Mouse (Mus musculus) liver, adult 2 months (tissue): ENCODE measurements at regions not wholly inside any gene's neighbourhood (a gene's known extent, or its start where the extent isn't known, plus 50 kb on each side); places are given as distances from the start of the nearest gene placed in this dataset.

ENCODE experiments used
- DNase-seq: peaks from one replicate; pipeline ENCODE4 v3.0.0-alpha.2; 2011; ENCODE audit warnings: low read depth, low spot score; ENCODE audit errors: extremely low read depth
- H3K27ac ChIP-seq: fragments of 200-500 bp; replicated peaks from 2 replicates; pipeline ENCODE4 v1.5.1; 2012; ENCODE audit warnings: low read depth, mild to moderate bottlenecking, control low read depth, inconsistent platforms, low read length; ENCODE audit not compliant: insufficient read depth
- H3K27me3 ChIP-seq: fragments of 200-500 bp; 2 replicates; pipeline ENCODE4 v1.6.1; 2012; ENCODE audit warnings: mild to moderate bottlenecking, moderate library complexity, low read length, inconsistent platforms; ENCODE audit not compliant: control insufficient read depth, insufficient read depth
- H3K36me3 ChIP-seq: fragments of 200-500 bp; 2 replicates; pipeline ENCODE4 v1.6.1; 2012; ENCODE audit warnings: low read length, inconsistent platforms; ENCODE audit not compliant: control insufficient read depth, insufficient read depth
- H3K4me1 ChIP-seq: fragments of 200-500 bp; 2 replicates; pipeline ENCODE4 v1.6.1; 2011; ENCODE audit warnings: low read length; ENCODE audit not compliant: control insufficient read depth, insufficient read depth
- H3K4me3 ChIP-seq: fragments of 200-500 bp; 2 replicates; pipeline ENCODE4 v1.5.1; 2011; ENCODE audit warnings: low read depth, mild to moderate bottlenecking, control low read depth, low read length, moderate library complexity; ENCODE audit not compliant: insufficient read depth
- H3K79me2 ChIP-seq: fragments of 200-500 bp; 2 replicates; pipeline ENCODE4 v1.6.1; 2012; ENCODE audit warnings: inconsistent platforms, mild to moderate bottlenecking, low read length, moderate library complexity; ENCODE audit not compliant: control insufficient read depth, insufficient read depth
- H3K9ac ChIP-seq: fragments of 200-500 bp; 2 replicates; pipeline ENCODE4 v1.6.1; 2012; ENCODE audit warnings: low read depth, mild to moderate bottlenecking, control low read depth, inconsistent platforms, low read length
- CTCF ChIP-seq: fragments of 200-500 bp; IDR thresholded peaks from 2 replicates; pipeline ENCODE4 v1.5.1; 2011; ENCODE audit warnings: low read depth, low read length, control low read depth
- POLR2A ChIP-seq: fragments of 200-500 bp; IDR thresholded peaks from 2 replicates; pipeline ENCODE4 v1.6.1; 2011; ENCODE audit warnings: low read length, control low read depth; ENCODE audit not compliant: insufficient read depth; ENCODE audit errors: extremely low read depth
- WGBS: fragments of 180-500 bp; shearing (Covaris S2); methylation state at CpG from one replicate; pipeline ENCODE4 v1.1.7; 2018; 5-methylcytosine and 5-hydroxymethylcytosine counted together

DNA sequence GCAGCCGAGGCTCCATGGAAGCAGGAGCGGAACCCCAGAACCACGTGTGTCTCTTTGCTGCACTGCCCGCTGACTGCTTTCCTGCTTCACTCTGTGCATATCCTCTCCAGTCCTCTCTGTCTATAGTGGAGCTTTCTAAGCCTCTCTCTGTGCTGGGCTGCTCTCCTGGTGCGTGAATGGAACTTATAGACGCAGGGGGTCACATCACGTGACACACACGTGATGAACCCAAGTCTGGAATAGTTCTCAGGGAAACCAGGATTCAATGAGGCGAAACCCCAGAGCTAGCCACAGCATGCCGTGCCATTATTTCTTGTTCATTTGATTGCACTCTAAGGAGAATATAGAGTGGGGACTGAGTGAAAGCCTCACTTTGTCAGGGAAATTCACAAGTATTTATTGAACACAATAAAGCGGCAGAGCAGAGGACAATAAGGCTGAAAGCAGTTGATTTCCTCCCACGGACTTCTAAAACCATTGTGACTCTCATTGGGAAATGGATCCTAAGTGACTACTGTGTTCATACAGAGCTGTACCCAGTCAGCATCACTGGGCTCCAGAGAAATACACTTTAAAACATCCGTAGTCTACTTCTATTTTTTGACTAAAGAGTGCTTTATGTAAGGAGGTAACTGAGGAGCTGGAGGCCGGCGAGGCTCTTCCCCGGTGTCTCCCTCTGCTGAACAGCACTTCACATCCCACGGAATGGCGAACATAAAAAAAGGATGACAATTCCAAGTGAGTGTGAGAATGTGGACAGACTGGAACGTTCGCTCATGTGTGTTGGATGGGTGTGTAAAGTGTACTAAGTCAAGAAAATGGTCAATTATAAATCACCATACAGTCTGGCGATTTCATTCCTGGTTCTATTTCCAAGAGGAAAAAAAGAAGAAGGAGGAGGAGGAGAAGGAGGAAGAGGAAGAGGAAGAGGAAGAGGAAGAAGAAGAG lies 116.5 kb upstream of the Cpsf6 start:
- 90% methylated on average over 21 of the region's 21 CpGs for WGBS
- H3K9ac ChIP-seq, result no peak overlapping the region
- H3K79me2 ChIP-seq, result no peaks in the 10 kb centered on the region
- DNase-seq, result no peak
- H3K27ac ChIP-seq, result no peak overlapping the region
- no peaks in the 10 kb centered on the region for H3K36me3 ChIP-seq
- TF ChIP-seq CTCF (no peak), POLR2A (no peak)
- no peak overlapping the region for H3K4me3 ChIP-seq
- no peaks in the 10 kb centered on the region; the same call in 1 of the 2 replicates for H3K4me1 ChIP-seq
- H3K27me3 ChIP-seq, result no peaks in the 10 kb centered on the region

DNA sequence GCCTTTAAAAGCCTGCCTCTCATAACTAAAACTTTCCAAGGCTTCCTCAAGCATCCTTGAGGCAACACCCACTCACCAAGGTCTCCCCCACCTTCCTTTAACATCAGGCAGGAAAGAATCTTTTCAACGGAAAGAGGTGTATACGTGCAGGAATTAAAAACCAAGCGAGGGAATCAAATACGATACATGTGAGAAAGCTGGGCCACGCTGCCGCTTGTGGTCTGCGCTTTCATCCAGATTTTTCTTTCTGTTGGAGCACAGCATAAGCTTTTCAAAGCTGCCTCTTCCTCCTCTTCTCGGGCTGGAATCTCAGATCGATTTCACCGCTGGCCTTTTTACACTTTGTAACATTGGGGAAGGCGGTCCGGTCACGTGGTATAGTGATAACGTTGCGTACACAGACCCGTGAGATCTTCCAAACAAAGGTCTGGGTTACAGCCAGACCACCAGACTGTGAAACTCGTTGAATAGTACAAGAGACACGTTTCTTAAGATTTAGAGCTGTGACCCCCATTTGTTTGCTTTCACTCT lies 114.4 kb upstream of the Cpsf6 start:
- Histone ChIP-seq H3K79me2 (no peaks in the 10 kb centered on the region), H3K4me3 (peak overlapping the region; percentile 52), H3K36me3 (no peaks in the 10 kb centered on the region), H3K27ac (peak overlapping the region; percentile 33), H3K27me3 (no peaks in the 10 kb centered on the region), H3K9ac (peak overlapping the region; percentile 39), H3K4me1 (no peaks in the 10 kb centered on the region; the same call in 1 of the 2 replicates)
- whole genome bisulfite sequencing, result 7% methylated on average over 18 of the region's 18 CpGs
- TF ChIP-seq POLR2A (no peak), CTCF (no peak)
- peak; percentile 81 for DNase-seq

DNA sequence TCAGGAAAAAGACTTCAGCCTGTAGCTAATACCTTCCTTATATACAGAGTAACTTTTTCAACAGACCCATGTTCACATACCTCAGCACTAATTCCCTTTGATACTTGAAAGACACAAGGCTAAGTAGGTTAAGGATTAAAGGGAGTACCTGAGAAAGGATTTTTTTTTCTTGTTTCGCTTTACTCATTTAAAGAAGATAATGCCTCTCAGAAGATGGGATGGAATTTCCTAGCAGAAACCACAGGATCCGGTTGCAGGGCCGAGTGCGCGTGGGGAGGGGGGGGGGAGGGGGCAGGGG lies 114.0 kb upstream of the Cpsf6 start:
- no peak overlapping the region for H3K9ac ChIP-seq
- no peak overlapping the region for H3K27ac ChIP-seq
- no peaks in the 10 kb centered on the region for H3K79me2 ChIP-seq
- H3K4me1 ChIP-seq, result no peaks in the 10 kb centered on the region; the same call in 1 of the 2 replicates
- 27% methylated on average over 1 of the region's 5 CpGs for WGBS
- no peaks in the 10 kb centered on the region for H3K27me3 ChIP-seq
- TF ChIP-seq POLR2A (no peak), CTCF (no peak)
- no peaks in the 10 kb centered on the region for H3K36me3 ChIP-seq
- DNase-seq, result no peak
- H3K4me3 ChIP-seq, result no peak overlapping the region

GRCm38 (mm10) chr10:117493091-117493823 lies 113.4 kb upstream of the Cpsf6 start:
- Histone ChIP-seq H3K27ac (no peak overlapping the region), H3K36me3 (no peaks in the 10 kb centered on the region), H3K9ac (no peak overlapping the region), H3K27me3 (no peaks in the 10 kb centered on the region), H3K4me1 (no peaks in the 10 kb centered on the region; the same call in 1 of the 2 replicates), H3K79me2 (no peaks in the 10 kb centered on the region), H3K4me3 (no peak overlapping the region)
- WGBS, result 93% methylated on average over 3 of the region's 3 CpGs
- no peak for DNase-seq
- TF ChIP-seq CTCF, result no peak
- TF ChIP-seq POLR2A, result no peak

- WGBS, result 97% methylated on average over 5 of the region's 5 CpGs
- no peak overlapping the region for H3K9ac ChIP-seq
- H3K4me3 ChIP-seq, result no peak overlapping the region
- TF ChIP-seq CTCF (no peak), POLR2A (no peak)
- no peak for DNase-seq
- no peak overlapping the region for H3K27ac ChIP-seq
- H3K36me3 ChIP-seq, result no peaks in the 10 kb centered on the region
- H3K79me2 ChIP-seq, result no peaks in the 10 kb centered on the region
- H3K27me3 ChIP-seq, result no peaks in the 10 kb centered on the region
- H3K4me1 ChIP-seq, result no peaks in the 10 kb centered on the region; the same call in 1 of the 2 replicates
These were observed 112.7 kb upstream of the Cpsf6 start for GRCm38 (mm10) chr10:117492391-117492990.
